Mouse (Mus musculus): ENCODE data around the gene Uckl1.

Gene Uckl1

DNA sequence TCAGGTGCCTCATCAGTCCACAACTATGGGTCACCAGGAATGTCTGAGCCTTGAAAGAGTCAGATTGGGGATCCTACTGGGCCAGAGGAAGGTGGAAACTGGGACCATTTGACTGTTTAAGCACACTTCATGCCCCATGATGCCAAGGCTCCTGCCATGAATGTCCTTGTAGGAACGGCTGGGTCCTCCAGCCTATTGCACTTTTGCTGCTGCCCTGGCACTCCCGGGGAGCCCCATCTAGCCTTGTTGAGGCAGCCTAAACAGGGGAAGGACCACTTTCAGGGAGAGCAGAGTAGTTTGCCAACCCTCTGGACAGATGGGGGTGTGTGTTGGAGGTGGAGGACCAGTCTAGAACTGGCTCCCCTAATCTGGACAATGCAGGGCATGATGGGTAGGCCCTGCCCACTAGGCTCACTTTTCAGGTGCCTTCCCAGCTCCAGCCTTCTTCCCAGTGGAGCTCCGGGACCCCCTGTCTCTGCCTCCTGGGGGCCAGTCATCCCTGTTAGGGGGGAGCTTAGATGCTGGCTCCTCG, at the start of gene Uckl1:
Uckl1 (minus strand) TSS at position 482 of the 532 bp plus-strand sequence.
- DNase-seq (ENCODE audit: low spot score), result no peak

DNA sequence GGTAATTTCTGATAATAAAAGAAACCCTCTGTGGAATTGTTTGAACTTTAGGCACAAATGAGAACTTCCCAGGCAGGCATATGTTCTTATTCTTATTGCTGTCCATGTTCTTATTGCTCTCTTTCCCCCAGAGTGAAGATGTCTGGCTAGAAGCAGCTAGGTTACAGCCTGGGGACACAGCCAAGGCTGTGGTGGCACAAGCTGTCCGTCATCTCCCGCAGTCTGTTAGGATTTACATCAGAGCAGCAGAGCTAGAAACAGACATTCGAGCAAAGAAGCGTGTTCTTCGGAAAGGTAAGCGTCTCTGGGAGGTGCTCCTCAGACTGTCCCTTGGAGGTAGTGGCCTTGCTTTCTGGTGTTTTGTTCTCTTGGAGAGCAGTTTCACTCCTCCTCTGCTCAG, 47.9 kb upstream of the Uckl1 start:
- no peak for DNase-seq (ENCODE audit: low spot score)

DNA sequence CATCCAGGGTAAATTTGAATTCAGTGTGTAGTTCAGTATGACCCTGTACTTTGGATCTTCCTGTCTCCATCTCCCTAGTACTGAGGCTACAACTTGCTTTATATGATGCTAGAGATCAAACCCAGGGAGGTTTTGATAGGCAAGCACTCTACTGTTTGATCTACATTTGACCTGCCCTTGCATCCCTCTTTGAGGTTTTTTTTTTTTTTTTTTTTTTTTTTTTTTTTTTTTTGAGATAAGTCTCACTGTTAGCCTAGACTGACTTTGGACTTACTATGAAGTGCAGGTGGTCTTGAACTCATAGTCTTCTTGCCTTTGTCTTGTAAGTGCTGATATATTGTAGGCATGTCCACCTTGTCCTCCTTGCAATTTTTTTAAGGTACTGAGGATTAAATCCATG, 43.8 kb upstream of the Uckl1 start:
- DNase-seq (ENCODE audit: low spot score), result no peak

DNA sequence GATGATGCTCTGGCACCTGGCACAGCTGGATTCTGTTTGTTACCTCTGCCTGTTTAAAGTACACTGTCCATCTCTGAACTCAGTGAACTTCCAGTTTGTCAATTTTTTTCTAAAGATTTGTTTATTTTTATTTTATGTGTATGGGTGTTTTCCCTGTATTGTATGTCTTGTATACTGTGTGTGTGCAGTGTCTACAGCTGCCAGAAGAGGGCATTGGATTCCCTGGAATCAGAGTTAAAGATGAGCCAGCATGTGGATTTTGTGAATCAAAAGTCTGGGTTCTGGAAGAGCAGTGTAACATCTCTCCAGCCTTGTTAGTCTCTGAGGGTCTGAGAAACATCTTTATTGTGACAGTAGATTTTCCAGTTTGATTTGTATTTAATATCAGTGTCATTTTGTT, 38.7 kb upstream of the Uckl1 start:
- DNase-seq (ENCODE audit: low spot score), result no peak

DNA sequence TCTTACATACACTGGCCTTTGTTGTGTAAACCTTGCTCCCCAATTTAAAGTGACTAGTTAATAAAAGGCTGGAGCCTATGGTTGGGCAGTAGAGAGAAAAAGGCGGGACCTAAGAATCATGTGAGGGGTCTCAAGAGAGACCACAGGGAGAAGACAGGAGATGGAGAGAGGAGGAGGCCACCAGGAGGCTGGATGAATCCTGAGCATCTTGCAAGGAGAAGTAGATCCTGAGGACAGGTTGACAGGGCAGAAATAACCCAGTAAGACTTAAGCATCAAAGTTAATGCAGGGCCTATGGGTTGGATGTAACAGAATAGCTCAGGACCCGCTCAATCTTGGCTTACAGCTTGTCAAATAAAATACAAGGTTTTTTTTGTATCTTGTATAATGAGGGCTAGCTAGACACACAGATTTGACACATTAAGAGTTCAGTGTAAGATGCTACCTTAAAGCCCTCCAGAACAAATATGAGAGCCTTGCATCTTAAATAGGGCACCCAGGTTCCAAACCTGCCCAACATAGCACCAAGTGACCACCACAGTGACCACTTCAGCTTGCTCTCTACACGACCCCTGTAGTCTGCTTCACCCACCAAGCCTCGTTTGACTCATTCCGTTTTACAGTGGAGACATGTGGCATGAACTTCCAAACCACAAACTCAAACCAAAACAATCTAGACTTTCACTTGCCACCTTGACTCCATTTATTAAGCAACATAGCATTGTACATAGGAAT, 34.2 kb upstream of the Uckl1 start:
- DNase-seq (ENCODE audit: low spot score), result no peak

DNA sequence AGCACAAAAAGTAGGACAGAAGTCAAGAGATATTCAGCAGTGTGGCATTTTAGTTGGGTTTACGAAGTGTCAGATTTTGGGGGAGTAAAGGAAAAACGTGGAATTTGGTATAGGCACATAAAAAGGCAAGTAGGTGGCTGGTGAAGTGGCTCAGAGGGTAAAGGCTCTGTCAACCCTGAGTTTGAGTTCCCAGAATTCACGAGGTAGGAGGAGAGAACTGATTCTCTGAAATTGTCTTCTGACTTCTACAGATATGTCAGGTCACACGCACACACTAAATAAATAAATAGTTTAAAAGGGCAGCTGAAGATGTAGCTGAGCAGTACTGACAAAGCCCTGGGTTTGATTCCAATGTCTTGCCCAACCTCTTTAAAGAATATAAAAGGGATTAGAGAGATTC, 17.7 kb upstream of the Uckl1 start:
- DNase-seq (ENCODE audit: low spot score), result no peak

DNA sequence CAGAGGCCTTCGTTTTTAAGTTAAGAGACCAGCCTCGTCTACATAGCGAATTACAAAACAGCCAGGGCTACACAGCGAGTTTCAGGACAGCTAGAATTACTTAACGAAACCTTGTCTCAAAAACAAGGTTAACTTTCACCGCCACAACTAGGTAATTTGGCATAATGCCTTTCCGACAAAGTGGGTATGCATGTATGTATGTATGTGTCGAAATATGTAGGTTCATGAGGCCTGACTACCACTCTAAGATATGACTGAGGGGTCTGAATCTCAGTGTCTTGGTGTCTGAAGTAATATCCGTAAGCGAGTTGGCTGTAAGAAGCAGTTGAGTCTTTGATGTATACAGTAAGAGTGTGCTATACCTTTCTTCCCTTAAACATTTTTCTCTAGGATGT, 17.1 kb upstream of the Uckl1 start:
- DNase-seq (ENCODE audit: low spot score), result no peak

DNA sequence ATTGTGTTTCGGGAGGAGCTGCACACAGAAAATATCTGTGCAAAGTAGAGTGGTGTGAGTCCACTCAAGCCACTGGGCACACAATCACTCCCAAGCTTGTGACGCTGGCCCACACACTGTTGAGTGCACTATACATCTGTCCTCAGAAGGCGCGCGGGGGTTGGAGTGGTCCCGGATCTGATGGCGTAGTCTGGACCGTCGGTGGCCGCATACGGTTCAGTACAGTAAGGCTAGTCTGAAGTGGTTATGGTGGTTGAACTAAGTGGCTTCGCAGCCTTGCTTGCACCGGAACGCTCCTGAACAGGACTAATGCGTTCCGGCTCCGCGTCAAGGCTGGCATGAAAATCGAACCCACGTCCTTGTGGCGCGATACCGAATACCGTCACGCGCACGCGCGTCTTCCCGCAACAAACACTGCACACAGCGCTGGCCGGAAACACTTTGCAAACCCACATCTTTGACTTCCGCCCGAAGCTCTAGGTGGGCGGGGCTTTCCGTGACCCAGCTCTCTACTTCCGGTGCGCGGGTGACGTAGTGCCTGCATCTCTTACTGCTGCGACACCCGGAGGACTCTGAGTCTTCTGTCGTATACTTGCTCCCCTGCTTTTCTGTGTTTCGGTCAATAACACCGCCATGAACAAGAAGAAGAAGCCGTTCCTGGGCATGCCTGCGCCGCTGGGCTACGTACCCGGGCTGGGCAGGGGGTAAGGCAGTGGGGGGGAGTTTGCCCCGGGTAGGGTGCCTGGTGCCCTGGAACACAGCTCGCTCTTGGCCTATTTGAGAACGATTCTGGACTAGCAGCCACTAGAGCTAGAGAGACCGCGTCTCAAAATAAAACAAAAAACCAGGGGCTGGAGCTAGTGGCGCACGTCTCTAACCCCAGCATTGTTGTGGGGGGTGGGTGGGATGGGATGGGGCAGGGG, 16.4 kb upstream of the Uckl1 start:
- peak; percentile 98 for DNase-seq (ENCODE audit: low spot score)

DNA sequence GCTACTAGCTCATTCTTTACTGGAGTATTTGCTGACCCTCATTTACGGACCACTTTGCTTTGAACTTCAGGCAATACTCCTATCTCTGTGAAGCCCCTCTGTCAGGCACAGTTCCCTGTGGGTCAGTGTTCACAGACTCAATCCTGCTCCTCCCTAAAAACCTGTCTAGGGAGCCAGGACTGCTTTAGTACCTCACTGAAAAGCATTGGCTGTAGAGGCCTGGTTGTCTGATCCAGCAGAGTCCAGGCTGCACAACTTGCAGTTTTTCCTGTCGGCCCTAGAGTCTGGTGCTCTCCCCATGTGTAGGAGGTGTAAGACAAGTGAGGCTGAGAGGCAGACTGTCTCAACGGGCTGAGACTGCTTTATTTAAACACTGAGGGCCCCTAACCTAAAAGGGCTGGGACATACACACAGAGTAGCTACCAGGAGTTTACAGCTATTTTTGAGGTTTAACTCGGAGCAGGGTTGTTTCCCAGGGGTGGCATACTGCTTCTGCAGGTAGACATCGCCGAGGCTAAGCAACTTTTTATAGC, 15.6 kb upstream of the Uckl1 start:
- DNase-seq (ENCODE audit: low spot score), result no peak

DNA sequence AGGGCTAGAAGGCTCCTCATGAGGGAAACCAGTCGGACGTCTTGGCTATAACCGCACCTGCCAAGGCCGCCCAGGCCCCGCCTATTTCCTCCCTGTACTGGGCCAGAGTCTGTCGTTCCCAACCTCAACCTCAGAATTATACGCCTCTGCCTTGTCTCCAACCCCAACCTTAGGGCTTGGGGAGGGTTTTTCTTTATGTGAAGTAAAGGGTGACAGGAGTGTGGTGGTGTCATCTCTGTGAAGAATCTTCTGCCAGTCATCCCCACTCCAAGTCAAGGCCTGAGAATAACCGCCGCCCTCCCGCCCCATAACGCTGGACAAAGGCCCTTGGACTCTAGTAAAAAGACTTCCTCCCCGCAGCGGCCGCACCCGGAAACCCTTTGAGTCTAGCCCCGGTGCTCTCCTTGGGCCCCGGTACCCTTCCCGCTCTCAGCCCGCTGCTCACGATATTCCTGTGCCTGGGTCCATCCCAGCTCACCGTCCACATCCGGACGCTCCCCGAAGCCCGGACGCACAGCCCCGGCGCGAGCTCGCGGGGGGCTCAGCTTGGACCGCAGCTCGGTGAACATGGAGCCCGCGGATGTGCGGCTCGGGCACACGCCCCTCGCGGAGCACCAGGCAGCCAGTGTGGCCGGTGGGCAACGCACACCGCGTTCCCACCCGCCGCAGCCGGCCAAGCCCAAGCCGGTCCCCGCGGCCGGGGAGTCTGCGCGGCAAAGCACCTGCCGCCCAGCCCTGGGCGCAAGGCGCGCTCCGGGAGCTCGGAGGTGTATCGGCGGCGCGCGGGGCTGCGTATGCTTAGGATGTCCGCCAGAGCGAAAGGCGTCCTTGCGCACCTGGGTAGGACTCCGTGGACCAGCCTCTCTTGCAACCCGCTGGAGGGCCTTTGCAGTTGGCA, 14.0 kb upstream of the Uckl1 start, which contains the start of gene Samd10:
Samd10 (minus strand) TSS at position 759 of the 898 bp plus-strand sequence.
- DNase-seq (ENCODE audit: low spot score), result no peak

DNA sequence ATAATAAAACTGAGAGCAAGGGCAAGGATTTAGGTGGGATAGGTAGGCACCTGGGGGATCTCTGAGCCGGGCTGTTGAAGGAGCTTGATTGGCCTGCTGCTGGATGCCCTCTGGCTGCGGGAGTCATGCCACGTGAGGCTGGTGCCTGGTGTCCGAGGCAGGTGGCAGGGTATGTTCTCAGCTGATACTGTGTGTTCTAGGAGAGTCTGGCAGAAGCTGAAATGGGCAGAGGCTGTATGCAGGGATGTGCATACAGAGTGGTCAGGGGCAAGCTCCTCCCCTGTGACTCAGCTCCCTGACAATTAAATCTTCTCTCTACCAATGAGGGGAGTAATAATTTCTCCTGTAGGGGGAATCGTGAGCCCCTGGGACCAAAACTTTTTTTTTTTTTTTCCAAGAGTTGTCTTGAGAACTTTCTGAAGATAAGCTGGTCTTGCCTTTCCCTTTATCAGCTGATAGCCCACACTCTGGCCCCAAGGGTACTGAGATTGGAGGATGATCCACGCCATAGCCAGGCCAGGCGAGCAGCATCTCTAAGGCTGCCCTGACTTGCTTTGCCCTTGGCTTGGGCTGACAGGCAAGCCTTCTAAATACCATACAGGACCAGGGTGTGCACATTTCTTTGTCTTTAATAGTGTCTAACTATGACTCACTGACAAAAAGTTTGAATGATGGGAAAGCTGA, 12.8 kb upstream of the Uckl1 start:
- DNase-seq (ENCODE audit: low spot score), result no peak

DNA sequence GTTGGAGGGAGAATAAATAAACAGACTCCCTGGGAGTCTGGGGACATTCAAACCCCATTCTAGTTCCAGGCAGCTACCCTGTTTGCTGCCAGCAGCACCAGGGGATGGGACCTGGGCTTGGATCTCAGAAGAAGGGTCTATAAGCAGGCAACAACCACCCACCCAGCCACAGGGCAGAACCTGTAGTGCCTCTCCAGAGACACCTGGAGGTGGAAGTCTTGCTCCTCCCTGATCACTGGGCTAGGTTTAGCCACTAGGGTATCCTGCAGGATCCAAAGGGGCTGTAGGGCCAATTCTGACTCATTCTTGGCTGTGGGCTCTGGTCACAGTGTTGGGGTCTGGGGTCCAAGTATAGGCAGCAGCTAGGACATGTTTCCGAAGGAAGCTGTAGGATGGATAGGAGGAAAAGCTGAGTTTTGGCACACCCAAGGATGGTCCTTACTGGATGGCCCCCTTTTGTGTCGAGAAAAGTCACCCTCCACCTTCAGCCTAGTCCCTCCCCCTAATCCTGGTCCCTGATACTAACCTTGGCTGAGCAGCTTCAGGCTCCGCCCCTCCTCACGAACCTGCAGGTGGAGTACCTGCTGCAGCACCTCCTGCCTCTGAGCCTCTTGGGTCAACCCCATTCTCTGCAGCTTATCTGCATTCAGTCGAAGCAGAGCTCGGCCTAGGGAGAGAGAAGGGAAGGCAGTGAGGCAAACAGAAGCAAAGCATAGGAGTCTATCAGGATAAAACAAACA, 11.7 kb upstream of the Uckl1 start:
- DNase-seq (ENCODE audit: low spot score), result no peak

DNA sequence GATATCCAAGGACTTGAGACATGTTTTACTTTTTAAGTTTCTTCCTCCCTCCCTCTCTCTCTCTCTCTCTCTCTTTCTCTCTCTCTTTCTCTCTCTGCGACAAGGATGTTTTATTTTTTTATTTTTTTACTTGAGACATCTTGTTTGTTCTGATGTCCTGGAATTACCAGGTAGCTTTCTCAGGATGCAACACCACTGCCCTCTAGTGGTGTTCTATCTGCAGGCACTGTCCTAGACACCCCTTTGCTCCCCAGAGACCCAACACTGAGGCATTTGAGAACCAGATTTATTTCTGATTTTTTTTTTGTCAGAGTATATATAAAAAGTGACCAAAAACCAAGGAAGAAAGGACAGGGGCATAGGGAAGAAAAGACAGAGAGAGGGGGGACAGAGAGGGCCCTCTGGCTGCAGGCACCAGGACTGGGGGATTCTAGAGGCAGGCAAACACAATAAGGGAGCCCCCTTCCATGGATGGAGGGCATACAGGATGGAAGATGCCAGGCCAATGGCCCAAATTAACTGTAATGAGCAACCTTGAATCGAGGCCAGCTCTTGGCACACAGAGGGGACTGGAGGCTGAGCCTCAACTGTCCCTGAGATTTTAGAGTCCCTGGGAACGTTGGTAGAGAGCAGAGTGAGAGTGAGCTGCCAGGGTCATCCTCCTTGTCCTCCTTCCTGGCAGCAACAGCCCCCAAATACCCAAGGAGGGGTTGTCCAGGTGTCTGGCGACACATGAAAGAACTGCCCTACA, 10.4 kb upstream of the Uckl1 start:
- no peak for DNase-seq (ENCODE audit: low spot score)

DNA sequence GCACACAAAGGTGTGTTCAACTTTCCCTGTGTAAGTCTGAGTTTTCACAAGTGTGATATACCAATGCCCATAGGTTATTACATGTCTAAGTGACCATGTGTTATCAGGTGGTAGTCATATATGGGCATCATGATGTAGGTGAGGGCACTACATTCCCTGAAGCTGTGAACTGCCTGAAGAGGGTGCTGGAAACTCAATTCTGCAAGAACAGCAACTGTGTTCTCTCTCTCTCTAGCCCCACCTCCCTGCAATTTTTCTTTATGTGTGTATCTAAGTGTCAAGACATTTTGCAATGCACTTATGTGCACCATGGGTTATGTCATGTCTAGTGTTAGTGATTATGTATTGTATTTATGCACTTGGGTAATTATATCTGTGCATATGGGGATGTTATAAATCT, 9.2 kb upstream of the Uckl1 start:
- DNase-seq (ENCODE audit: low spot score), result no peak

DNA sequence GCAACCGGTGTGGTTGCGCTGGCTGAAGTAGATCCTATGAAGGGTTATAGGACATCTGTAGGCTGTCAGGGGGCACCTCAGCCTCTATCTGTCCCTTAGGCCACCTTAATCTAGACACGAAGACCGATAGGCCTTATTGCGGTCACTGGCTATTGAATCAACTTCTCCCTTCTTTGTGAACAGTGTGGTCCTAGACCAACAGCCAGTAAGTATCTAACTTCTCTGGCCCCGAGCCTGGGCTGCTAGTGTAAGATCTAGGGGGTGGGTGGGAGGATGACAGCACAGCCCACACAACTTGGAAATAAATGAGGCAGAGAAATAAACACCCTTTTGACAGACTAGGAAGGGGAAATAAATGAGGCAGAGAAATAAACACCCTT, 8.3 kb upstream of the Uckl1 start:
- DNase-seq (ENCODE audit: low spot score), result no peak

DNA sequence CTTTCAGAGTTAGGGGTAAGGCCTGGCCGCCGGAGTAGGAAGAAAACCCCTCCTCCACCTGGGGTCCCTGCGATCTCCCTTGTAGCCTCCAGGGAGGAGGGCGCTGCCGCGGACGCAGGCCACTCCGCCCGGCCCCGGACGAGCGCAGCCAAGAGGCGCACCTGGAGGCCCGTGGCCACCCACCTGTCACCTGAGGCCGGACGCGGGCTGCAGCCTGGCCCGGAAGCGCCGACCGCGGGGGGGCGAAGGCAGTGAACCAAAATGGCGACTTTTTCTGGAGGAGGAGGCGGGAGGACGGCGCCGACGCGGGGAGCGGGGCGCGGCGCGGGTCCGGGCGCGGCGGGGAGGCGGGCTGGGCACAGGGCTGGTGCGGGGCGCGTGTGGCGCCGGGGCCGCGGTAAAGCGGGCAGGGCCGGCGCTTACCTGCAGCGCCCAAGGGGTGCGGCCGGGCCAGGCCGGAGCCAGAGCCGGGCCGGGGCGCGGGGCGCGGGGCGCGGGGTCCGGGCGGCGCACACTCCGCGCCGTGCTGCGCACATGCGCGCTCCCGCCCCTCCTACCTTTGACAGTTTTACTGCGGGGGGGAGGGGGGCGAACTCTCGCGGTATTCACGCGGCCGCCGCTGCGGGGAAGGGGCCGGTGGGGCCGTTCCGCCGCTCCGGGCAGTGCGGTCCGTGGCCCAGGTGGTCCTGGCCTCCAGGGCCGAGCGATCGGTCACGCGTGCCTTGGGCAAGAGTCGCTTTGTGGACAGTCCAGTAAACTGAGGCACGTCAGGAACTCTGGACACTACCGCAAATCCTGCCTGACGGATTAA, 7.7 kb upstream of the Uckl1 start, which contains the start of gene Zfp512b:
Zfp512b (minus strand) TSS at position 573 of the 811 bp plus-strand sequence.
- DNase-seq (ENCODE audit: low spot score), result no peak

DNA sequence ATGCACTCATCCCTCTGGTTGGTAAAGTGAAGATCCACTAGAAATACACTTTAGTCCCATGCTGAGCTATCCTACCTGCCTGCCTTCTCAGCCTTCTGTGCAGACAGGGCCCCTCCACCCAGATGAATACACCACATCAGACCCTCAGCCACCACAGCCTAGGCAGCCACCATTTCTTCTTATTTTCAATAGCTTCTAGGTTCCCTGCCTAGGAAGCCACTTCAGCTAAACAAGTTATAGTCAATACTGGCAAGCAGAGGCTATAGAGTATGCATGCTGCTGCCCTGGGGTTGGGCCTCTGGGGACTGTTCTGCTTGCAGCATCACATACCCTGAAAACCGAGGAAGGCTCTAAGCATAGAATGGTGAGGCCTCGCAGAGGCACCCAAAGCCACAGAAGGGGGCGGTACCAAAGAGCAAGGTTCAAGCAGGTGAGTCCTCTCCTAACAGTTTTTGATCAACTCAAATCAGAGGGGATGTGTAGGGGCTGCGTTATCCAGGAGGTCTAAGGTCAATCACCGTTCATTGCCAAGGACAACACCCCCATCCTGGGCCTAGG, 6.9 kb upstream of the Uckl1 start, which contains the start of gene Prpf6:
Prpf6 (plus strand) TSS at position 341 of the 558 bp plus-strand sequence.
- no peak for DNase-seq (ENCODE audit: low spot score)

DNA sequence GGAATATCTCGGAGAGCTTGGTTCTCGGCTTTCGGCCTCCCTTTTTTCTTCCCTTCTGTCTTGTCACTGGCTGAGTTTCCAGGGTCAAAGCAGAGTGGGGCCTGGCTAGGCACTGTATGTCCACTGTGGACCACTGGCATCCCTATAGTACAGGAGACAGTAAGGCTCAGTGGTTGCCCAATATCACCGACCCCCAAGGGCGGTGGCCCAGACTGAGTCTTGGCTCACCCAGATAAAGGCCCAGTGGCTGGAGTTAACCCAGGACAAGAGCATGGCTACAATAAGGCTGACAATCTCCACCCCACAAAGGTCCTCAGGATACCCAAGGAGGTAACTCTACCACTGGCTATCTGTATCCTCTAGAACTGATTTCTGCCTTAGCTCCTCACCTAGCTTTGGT, 5.8 kb upstream of the Uckl1 start:
- no peak for DNase-seq (ENCODE audit: low spot score)

All from left cerebral cortex, adult 11 months (tissue).